Mouse (Mus musculus): ENCODE results near the gene Slc22a23. TPM values are rescaled to one million over a fixed set of nuclear protein-coding genes. Genes with fewer than 3 reads are reported as not detected.
A peak's percentile ranks its signal among the peaks of the same experiment; 100 is the strongest.

The Slc22a23 gene
- total RNA-seq, 1 experiment = 5.9 TPM

- peaks cover 7% of the 10 kb centered on the region for H3K36me3 ChIP-seq (ENCODE audit: control insufficient read depth, insufficient read depth, low read length, poor library complexity, severe bottlenecking)
- no peak for TF ChIP-seq ZC3H11A (IDR thresholded peaks at IDR 0.05; ENCODE audit: borderline replicate concordance, low read depth, low read length)
- TF ChIP-seq ZNF384 (IDR thresholded peaks at IDR 0.05; ENCODE audit: low read depth, low read length) = no peak
- no peak for TF ChIP-seq HCFC1 (IDR thresholded peaks at IDR 0.05; ENCODE audit: borderline replicate concordance, insufficient read depth, low read length)
- no peak for TF ChIP-seq CHD2 (IDR thresholded peaks at IDR 0.05; ENCODE audit: low read depth, low read length)
- no peak for TF ChIP-seq MAFK (IDR thresholded peaks at IDR 0.05; ENCODE audit: insufficient read depth, low read depth, low read length)
- no peak overlapping the region for H3K27ac ChIP-seq (ENCODE audit: insufficient read depth, low read depth, low read length, poor library complexity, severe bottlenecking)
- no peak overlapping the region for H3K9ac ChIP-seq (ENCODE audit: insufficient read depth, low read depth, low read length, poor library complexity, severe bottlenecking)
- no peak for DNase-seq (ENCODE audit: low read depth, low spot score)
- peaks cover 5 to 19% of the 10 kb centered on the region in 2 experiments; a peak in 3 of 4 replicates for H3K4me1 ChIP-seq (ENCODE audit: control insufficient read depth in 2 of 2, insufficient read depth in 2 of 2, low read length in 2 of 2, poor library complexity in 1 of 2)
- H3K4me3 ChIP-seq (ENCODE audit: insufficient read depth in 1 of 2, low read depth in 1 of 2, low read length in 2 of 2, poor library complexity in 1 of 2, severe bottlenecking in 1 of 2) = no peak overlapping the region
- in situ Hi-C loops (cut with MboI; ENCODE audit: low sequenced_read_pairs in 2 of 2, unreplicated experiment in 2 of 2) = no loop called here
- no peaks in the 10 kb centered on the region for H3K9me3 ChIP-seq (ENCODE audit: control insufficient read depth, insufficient read depth, low read depth, low read length)
These were observed 212.1 kb downstream of the Slc22a23 start for GRCm38 (mm10) chr13:34132875-34133274.

GRCm38 (mm10) chr13:34132299-34132698, 212.7 kb downstream of the Slc22a23 start:
- H3K4me3 ChIP-seq (ENCODE audit: insufficient read depth in 1 of 2, low read depth in 1 of 2, low read length in 2 of 2, poor library complexity in 1 of 2, severe bottlenecking in 1 of 2) = peak overlapping the region; percentile 39 to 95
- peaks cover 5 to 19% of the 10 kb centered on the region in 2 experiments; a peak in 3 of 4 replicates for H3K4me1 ChIP-seq (ENCODE audit: control insufficient read depth in 2 of 2, insufficient read depth in 2 of 2, low read length in 2 of 2, poor library complexity in 1 of 2)
- DNase-seq (ENCODE audit: low read depth, low spot score) = no peak
- peak overlapping the region; percentile 2; the same call in 1 of the 2 replicates for H3K9ac ChIP-seq (ENCODE audit: insufficient read depth, low read depth, low read length, poor library complexity, severe bottlenecking)
- H3K9me3 ChIP-seq (ENCODE audit: control insufficient read depth, insufficient read depth, low read depth, low read length) = no peaks in the 10 kb centered on the region
- in situ Hi-C loops (cut with MboI; ENCODE audit: low sequenced_read_pairs in 2 of 2, unreplicated experiment in 2 of 2) = no loop called here
- H3K27ac ChIP-seq (ENCODE audit: insufficient read depth, low read depth, low read length, poor library complexity, severe bottlenecking) = no peak overlapping the region
- TF ChIP-seq HCFC1 (IDR thresholded peaks at IDR 0.05; ENCODE audit: borderline replicate concordance, insufficient read depth, low read length) (no peak), MAFK (IDR thresholded peaks at IDR 0.05; ENCODE audit: insufficient read depth, low read depth, low read length) (no peak)
- peaks cover 7% of the 10 kb centered on the region for H3K36me3 ChIP-seq (ENCODE audit: control insufficient read depth, insufficient read depth, low read length, poor library complexity, severe bottlenecking)

- H3K4me1 ChIP-seq (ENCODE audit: control insufficient read depth in 2 of 2, insufficient read depth in 2 of 2, low read length in 2 of 2, poor library complexity in 1 of 2) = peaks cover 5 to 19% of the 10 kb centered on the region in 2 experiments; a peak in 3 of 4 replicates
- H3K27ac ChIP-seq (ENCODE audit: insufficient read depth, low read depth, low read length, poor library complexity, severe bottlenecking) = peak overlapping the region; percentile 69; the same call in 1 of the 2 replicates
- H3K4me3 ChIP-seq (ENCODE audit: insufficient read depth in 1 of 2, low read depth in 1 of 2, low read length in 2 of 2, poor library complexity in 1 of 2, severe bottlenecking in 1 of 2) = peak overlapping the region; percentile 9 to 95; a peak in 3 of 4 replicates
- H3K9ac ChIP-seq (ENCODE audit: insufficient read depth, low read depth, low read length, poor library complexity, severe bottlenecking) = peak overlapping the region; percentile 2; the same call in 1 of the 2 replicates
- H3K36me3 ChIP-seq (ENCODE audit: control insufficient read depth, insufficient read depth, low read length, poor library complexity, severe bottlenecking) = peaks cover 8% of the 10 kb centered on the region
- TF ChIP-seq ZC3H11A (IDR thresholded peaks at IDR 0.05; ENCODE audit: borderline replicate concordance, low read depth, low read length) = no peak
- TF ChIP-seq MAFK (IDR thresholded peaks at IDR 0.05; ENCODE audit: insufficient read depth, low read depth, low read length) = no peak
- no peak for TF ChIP-seq HCFC1 (IDR thresholded peaks at IDR 0.05; ENCODE audit: borderline replicate concordance, insufficient read depth, low read length)
- no peak for TF ChIP-seq ZNF384 (IDR thresholded peaks at IDR 0.05; ENCODE audit: low read depth, low read length)
- no peak for TF ChIP-seq CHD2 (IDR thresholded peaks at IDR 0.05; ENCODE audit: low read depth, low read length)
- in situ Hi-C loops (cut with MboI; ENCODE audit: low sequenced_read_pairs in 2 of 2, unreplicated experiment in 2 of 2) = no loop called here
- H3K9me3 ChIP-seq (ENCODE audit: control insufficient read depth, insufficient read depth, low read depth, low read length) = no peaks in the 10 kb centered on the region
- DNase-seq (ENCODE audit: low read depth, low spot score) = peak; percentile 66
These were observed 213.3 kb downstream of the Slc22a23 start for GRCm38 (mm10) chr13:34131708-34132060.

DNA sequence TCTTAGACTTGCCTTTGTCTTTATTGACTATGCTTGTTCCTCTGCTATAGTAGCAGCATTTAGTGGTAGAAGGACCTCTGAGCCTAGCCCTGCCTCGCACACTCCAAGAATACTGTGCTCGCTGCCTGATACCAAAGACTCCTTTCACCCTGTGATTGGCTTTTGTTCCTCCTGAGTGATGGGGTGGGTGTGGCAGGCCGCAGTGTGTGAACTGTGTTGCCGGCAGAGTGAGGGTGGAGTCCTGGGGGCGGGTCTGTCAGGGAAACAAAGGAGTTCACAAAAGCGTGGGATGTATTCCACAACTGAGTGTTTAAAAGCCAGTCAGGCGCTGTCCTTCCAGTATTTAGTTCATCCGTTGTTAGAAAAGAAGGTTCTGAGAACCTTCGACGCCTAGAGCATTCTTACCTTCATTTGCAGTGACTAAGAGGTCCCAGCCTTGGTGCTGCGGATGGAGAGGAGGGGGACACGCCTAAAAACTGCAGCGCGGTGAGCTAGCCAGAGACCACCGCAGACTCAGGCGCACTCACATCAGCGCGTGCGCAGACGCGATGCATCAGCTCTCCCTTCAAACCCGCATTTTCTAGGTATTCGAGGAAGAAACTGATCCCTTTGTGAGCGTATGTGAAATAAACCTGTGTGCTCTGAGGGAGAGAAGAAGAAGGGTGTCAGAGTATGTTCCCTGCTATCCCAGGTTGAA, 213.8 kb downstream of the Slc22a23 start:
- peak overlapping the region; percentile 2; the same call in 1 of the 2 replicates for H3K9ac ChIP-seq (ENCODE audit: insufficient read depth, low read depth, low read length, poor library complexity, severe bottlenecking)
- no peaks in the 10 kb centered on the region for H3K9me3 ChIP-seq (ENCODE audit: control insufficient read depth, insufficient read depth, low read depth, low read length)
- H3K27ac ChIP-seq (ENCODE audit: insufficient read depth, low read depth, low read length, poor library complexity, severe bottlenecking) = peak overlapping the region; percentile 69
- TF ChIP-seq HCFC1 (IDR thresholded peaks at IDR 0.05; ENCODE audit: borderline replicate concordance, insufficient read depth, low read length) (no peak), CHD2 (IDR thresholded peaks at IDR 0.05; ENCODE audit: low read depth, low read length) (no peak), ZC3H11A (IDR thresholded peaks at IDR 0.05; ENCODE audit: borderline replicate concordance, low read depth, low read length) (no peak), ZNF384 (IDR thresholded peaks at IDR 0.05; ENCODE audit: low read depth, low read length) (no peak), MAFK (IDR thresholded peaks at IDR 0.05; ENCODE audit: insufficient read depth, low read depth, low read length) (no peak)
- peak; percentile 96 for DNase-seq (ENCODE audit: low read depth, low spot score)
- H3K36me3 ChIP-seq (ENCODE audit: control insufficient read depth, insufficient read depth, low read length, poor library complexity, severe bottlenecking) = peaks cover 11% of the 10 kb centered on the region
- in situ Hi-C loops (cut with MboI; ENCODE audit: low sequenced_read_pairs in 2 of 2, unreplicated experiment in 2 of 2) = no loop called here
- peak overlapping the region; percentile 79 to 95 for H3K4me3 ChIP-seq (ENCODE audit: insufficient read depth in 1 of 2, low read depth in 1 of 2, low read length in 2 of 2, poor library complexity in 1 of 2, severe bottlenecking in 1 of 2)
- H3K4me1 ChIP-seq (ENCODE audit: control insufficient read depth in 2 of 2, insufficient read depth in 2 of 2, low read length in 2 of 2, poor library complexity in 1 of 2) = peaks cover 5 to 19% of the 10 kb centered on the region in 2 experiments; a peak in 3 of 4 replicates

Data from ES-E14 (cell line).